Mouse (Mus musculus) spleen, adult 2 months (tissue): Measurements from ENCODE around the gene Col18a1. TPM values are rescaled to one million over a fixed set of nuclear protein-coding genes. Genes with fewer than 3 reads are reported as not detected.
"Not testable (repeated sequence)": the region's sequence is repeated elsewhere in the genome, so short reads cannot be mapped to it uniquely, and the experiment has no call there.

Source experiments
- DNase-seq, 2 experiments: peaks; one replicate each; pipeline versions ENCODE4 v3.0.0 to v3.0.0-alpha.2; 2012 to 2021; ENCODE audit warnings: low spot score in 2 of 2, low read depth in 1 of 2
- H3K27ac ChIP-seq: fragments of 200-500 bp; 2 replicates; pipeline ENCODE4 v1.5.1; 2012; ENCODE audit warnings: low read length, inconsistent platforms; ENCODE audit not compliant: insufficient read depth
- H3K27me3 ChIP-seq: fragments of 200-500 bp; 2 replicates; pipeline ENCODE4 v1.6.1; 2012; ENCODE audit warnings: mild to moderate bottlenecking, moderate library complexity, low read length, inconsistent platforms; ENCODE audit not compliant: control insufficient read depth, insufficient read depth
- H3K36me3 ChIP-seq: fragments of 200-500 bp; 2 replicates; pipeline ENCODE4 v1.6.1; 2012; ENCODE audit warnings: mild to moderate bottlenecking, low read length, inconsistent platforms; ENCODE audit not compliant: control insufficient read depth, insufficient read depth
- H3K4me1 ChIP-seq: fragments of 200-500 bp; 2 replicates; pipeline ENCODE4 v1.6.1; 2011; ENCODE audit warnings: inconsistent platforms; ENCODE audit not compliant: control insufficient read depth, insufficient read depth, insufficient read length
- H3K4me3 ChIP-seq: fragments of 200-500 bp; 2 replicates; pipeline ENCODE4 v1.5.1; 2011; ENCODE audit warnings: mild to moderate bottlenecking, inconsistent platforms; ENCODE audit not compliant: insufficient read depth, insufficient read length; ENCODE audit errors: extremely low read depth
- CTCF ChIP-seq: fragments of 200-500 bp; IDR thresholded peaks from 2 replicates; pipeline ENCODE4 v1.5.1; 2011; ENCODE audit warnings: mild to moderate bottlenecking, inconsistent platforms; ENCODE audit not compliant: insufficient read depth, insufficient read length, insufficient replicate concordance; ENCODE audit errors: extremely low read depth
- POLR2A ChIP-seq: fragments of 200-500 bp; IDR thresholded peaks from 2 replicates; pipeline ENCODE4 v1.6.1; 2011; ENCODE audit warnings: low read depth, low read length, inconsistent platforms
- WGBS: fragments of 180-500 bp; shearing (Covaris S2); methylation state at CpG from one replicate; pipeline ENCODE4 v1.1.7; 2018; 5-methylcytosine and 5-hydroxymethylcytosine counted together
- polyA plus RNA-seq: library from polyadenylated mRNA; depleted of rRNA; stranded (reverse); fragments of >200 nt; gene quantifications from 2 replicates; pipeline ENCODE4 v1.2.3, GENCODE M21; 2012

Gene Col18a1
- polyA plus RNA-seq, 1 experiment, result 15.0 TPM

- Histone ChIP-seq H3K4me3 (no peak overlapping the region), H3K36me3 (no peaks in the 10 kb centered on the region), H3K27ac (no peak overlapping the region), H3K27me3 (no peaks in the 10 kb centered on the region), H3K4me1 (no peaks in the 10 kb centered on the region)
- no peak for DNase-seq
- TF ChIP-seq POLR2A (no peak), CTCF (no peak)
Measured at GRCm38 (mm10) chr10:77138304-77138703, 28.0 kb downstream of the Col18a1 start.

DNA sequence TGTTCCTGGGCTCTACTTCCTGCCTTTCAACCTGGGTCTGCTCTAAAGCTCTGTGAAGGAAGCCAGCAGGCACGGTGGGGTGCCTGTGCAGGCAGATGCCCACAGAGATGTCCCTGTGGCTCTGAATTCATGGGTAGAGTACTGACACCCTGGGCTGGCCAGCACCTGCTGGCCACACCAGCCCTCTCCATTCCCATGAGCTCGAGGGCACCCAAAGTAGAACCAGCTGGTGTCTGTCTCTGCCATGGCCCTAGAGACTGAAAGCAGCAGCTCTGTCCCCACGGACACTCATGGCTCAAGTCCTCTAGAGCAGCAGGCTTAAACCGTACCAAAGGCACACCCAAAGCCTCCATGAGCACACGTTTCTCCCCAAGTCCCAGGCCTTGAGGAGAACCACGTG is 30.1 kb downstream of the Col18a1 start:
- WGBS, result 74% methylated on average over 6 of the region's 6 CpGs
- DNase-seq, result no peak
- TF ChIP-seq CTCF (no peak), POLR2A (no peak)
- no peak overlapping the region for H3K4me3 ChIP-seq
- no peak overlapping the region for H3K27ac ChIP-seq
- no peaks in the 10 kb centered on the region for H3K27me3 ChIP-seq
- no peaks in the 10 kb centered on the region for H3K36me3 ChIP-seq
- H3K4me1 ChIP-seq, result no peaks in the 10 kb centered on the region

DNA sequence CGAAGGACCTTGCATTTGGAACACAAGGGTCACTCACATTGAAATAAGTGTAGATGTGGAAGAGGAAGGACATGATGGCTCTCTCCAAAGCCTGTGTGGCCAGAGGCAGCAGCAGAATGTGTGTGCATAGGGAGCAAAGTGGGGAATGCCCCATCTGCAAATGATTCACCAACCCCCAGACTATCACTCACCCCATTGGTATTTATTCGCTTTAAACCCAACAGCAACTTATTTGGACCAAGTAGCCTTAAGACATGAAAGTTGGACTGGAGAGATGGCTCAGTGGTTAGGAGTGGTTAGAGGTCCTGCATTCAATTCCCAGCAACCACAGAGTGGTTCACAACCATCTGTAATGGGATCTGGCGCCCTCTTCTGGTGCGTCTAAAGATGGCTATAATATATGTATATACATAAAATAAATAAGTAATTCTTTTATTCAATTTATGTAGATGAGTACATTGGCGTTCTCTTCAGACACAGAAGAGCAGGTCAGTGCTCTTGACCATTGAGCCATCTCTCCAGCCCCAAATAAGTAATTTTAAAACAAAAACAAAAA is 31.0 kb downstream of the Col18a1 start:
- Histone ChIP-seq H3K4me3 (no peak overlapping the region), H3K36me3 (no peaks in the 10 kb centered on the region), H3K27ac (no peak overlapping the region), H3K27me3 (no peaks in the 10 kb centered on the region), H3K4me1 (no peaks in the 10 kb centered on the region)
- WGBS, result 96% methylated on average over 5 of the region's 5 CpGs
- no peak for TF ChIP-seq CTCF
- no peak for TF ChIP-seq POLR2A
- no peak for DNase-seq

DNA sequence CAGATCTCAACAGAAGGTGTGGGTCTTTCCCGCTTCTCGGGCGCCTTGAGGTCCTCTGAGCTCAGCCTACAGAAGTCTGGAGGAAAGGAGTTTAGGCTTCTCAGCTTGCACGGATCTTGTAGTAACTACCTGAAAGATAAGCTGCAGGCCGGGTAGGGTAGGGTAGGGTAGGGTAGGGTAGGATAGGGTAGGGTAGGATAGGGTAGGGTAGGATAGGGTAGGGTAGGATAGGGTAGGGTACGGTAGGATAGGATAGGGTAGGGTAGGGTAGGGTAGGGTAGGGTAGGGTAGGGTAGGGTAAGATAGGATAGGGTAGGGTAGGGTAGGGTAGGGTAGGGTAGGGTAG is 31.6 kb downstream of the Col18a1 start:
- H3K27ac ChIP-seq, H3K4me3 ChIP-seq, H3K36me3 ChIP-seq, DNase-seq, H3K27me3 ChIP-seq, H3K4me1 ChIP-seq: not testable (repeated sequence)
- WGBS, result 82% methylated on average over 6 of the region's 6 CpGs

DNA sequence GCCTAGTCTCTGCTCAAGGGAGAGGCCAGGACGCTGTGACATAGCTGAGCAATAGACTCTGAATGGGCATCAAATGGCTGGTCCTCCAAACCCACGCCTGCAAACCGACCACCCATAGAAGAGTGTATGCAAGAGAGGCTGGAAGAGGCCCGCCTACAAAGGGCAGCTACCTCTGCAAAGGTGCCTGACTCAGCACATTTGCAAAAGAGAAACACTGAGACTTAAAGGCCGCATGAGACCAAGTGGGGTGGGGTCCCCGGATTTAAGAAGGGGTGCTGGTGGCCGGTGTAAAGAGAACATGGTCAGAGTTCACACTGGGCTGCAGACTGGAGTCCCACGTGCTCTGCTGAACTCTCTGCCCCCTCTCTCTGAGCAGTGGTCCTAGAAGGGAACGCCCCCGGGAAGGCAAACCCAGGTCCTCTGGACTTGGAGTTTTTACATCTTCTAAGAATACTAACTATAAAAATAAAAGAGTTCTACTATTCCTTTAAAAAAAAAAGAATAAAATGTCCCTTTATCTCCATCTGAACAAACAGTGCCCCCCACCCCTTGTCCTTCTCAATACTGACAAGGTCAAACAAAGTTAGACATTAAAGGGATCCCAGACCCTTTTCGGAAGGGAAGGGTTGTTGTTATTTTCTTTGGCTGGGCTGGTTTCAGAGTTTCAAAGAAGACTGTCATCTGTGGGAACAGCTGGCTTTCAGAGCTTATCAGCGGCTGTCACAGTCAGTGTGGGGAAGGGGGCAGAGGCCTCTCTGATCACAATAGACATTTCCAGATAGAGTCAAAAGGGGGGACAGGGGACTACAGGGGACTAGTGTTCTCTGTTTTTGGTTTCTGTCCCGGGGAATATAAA is 32.2 kb downstream of the Col18a1 start:
- 67% methylated on average over 13 of the region's 13 CpGs for WGBS
- Histone ChIP-seq H3K4me3 (no peak overlapping the region), H3K27me3 (no peaks in the 10 kb centered on the region), H3K27ac (no peak overlapping the region), H3K4me1 (no peaks in the 10 kb centered on the region), H3K36me3 (no peaks in the 10 kb centered on the region)
- no peak for DNase-seq
- no peak for TF ChIP-seq POLR2A
- TF ChIP-seq CTCF, result no peak

GRCm38 (mm10) chr10:77132118-77132517 is 34.2 kb downstream of the Col18a1 start:
- WGBS, result 92% methylated on average over 11 of the region's 11 CpGs

DNA sequence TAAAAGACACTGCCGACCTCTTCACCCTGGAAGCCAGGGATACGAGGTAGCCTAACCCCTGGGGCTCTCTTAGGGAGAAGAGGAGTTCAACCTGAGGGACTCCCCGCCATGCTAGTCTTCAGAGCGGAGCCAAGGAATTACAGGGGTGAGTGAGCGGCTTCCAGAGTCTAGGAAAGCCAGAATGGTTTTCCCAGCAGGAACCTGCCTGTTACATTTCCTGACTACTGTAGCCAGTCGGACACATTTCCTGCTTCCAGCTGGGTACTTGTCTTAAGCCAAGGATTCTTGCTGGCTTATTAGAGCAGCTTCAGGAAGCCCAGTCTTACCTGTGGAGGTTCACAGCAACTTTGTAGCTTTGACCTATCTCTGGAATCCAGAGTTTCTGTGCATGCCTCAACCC is 34.8 kb downstream of the Col18a1 start:
- 91% methylated on average over 6 of the region's 6 CpGs for WGBS
- no peak for DNase-seq
- no peak for TF ChIP-seq POLR2A
- no peak for TF ChIP-seq CTCF
- no peak overlapping the region for H3K27ac ChIP-seq
- no peaks in the 10 kb centered on the region for H3K36me3 ChIP-seq
- no peaks in the 10 kb centered on the region for H3K4me1 ChIP-seq
- H3K27me3 ChIP-seq, result no peaks in the 10 kb centered on the region
- H3K4me3 ChIP-seq, result no peak overlapping the region

More at GRCm38 (mm10) chr10:77132118-77132517, 34.2 kb downstream of the Col18a1 start:
- H3K4me3 ChIP-seq, result no peak overlapping the region
- no peaks in the 10 kb centered on the region for H3K36me3 ChIP-seq
- no peak overlapping the region for H3K27ac ChIP-seq
- H3K4me1 ChIP-seq, result no peaks in the 10 kb centered on the region
- no peak for DNase-seq
- TF ChIP-seq POLR2A (no peak), CTCF (no peak)
- H3K27me3 ChIP-seq, result no peaks in the 10 kb centered on the region
